Mouse (Mus musculus) forebrain, embryonic 12.5 days (tissue): ENCODE data around the gene Mgam. TPM values are rescaled to one million over a fixed set of nuclear protein-coding genes. Genes with fewer than 3 reads are reported as not detected.
A peak's percentile ranks its signal among the peaks of the same experiment; 100 is the strongest.
"Not testable (repeated sequence)": the region's sequence is repeated elsewhere in the genome, so short reads cannot be mapped to it uniquely, and the experiment has no call there.

Source experiments
- ATAC-seq: fragments of 200-750 bp; cut with Nextera tagmentation; 2 replicates; pipeline ENCODE4 v1.8.0; 2017; ENCODE audit warnings: moderate TSS enrichment; ENCODE audit not compliant: low FRiP score
- H3K27ac ChIP-seq: fragments of 300-500 bp; sonication (generic); 2 replicates; pipeline ENCODE4 v1.5.1; 2016; ENCODE audit warnings: mild to moderate bottlenecking
- H3K27me3 ChIP-seq: fragments of 300-500 bp; sonication (generic); 2 replicates; pipeline ENCODE4 v1.6.1; 2016; ENCODE audit warnings: mild to moderate bottlenecking
- H3K36me3 ChIP-seq: fragments of 300-500 bp; sonication (generic); replicated peaks from 2 replicates; pipeline ENCODE4 v1.6.1; 2016; ENCODE audit warnings: mild to moderate bottlenecking
- H3K4me1 ChIP-seq: fragments of 300-500 bp; sonication (generic); 2 replicates; pipeline ENCODE4 v1.6.1; 2016
- H3K4me2 ChIP-seq: fragments of 300-500 bp; sonication (generic); 2 replicates; pipeline ENCODE4 v1.6.1; 2016; ENCODE audit warnings: mild to moderate bottlenecking, moderate library complexity
- H3K4me3 ChIP-seq: fragments of 300-500 bp; sonication (generic); replicated peaks from 2 replicates; pipeline ENCODE4 v1.5.1; 2016; ENCODE audit warnings: mild to moderate bottlenecking
- H3K9ac ChIP-seq: fragments of 300-500 bp; sonication (generic); 2 replicates; pipeline ENCODE4 v1.6.1; 2016; ENCODE audit warnings: mild to moderate bottlenecking
- H3K9me3 ChIP-seq: fragments of 300-500 bp; sonication (generic); 2 replicates; pipeline ENCODE4 v1.6.1; 2016
- WGBS: fragments of 180-500 bp; shearing (Covaris S2); methylation state at CpG from one replicate; pipeline ENCODE4 v1.1.7; 2016; 5-methylcytosine and 5-hydroxymethylcytosine counted together
- polyA plus RNA-seq: library from polyadenylated mRNA; unstranded; fragments of >200 nt; fragmentation: Nextera tagmentation; extraction: Ambion mirVana; gene quantifications from 2 replicates; pipeline ENCODE4 v1.2.1, GENCODE M21; 2016

The Mgam gene
- polyA plus RNA-seq, result 0.03 TPM in 1 of 2 replicates, not detected in the other

DNA sequence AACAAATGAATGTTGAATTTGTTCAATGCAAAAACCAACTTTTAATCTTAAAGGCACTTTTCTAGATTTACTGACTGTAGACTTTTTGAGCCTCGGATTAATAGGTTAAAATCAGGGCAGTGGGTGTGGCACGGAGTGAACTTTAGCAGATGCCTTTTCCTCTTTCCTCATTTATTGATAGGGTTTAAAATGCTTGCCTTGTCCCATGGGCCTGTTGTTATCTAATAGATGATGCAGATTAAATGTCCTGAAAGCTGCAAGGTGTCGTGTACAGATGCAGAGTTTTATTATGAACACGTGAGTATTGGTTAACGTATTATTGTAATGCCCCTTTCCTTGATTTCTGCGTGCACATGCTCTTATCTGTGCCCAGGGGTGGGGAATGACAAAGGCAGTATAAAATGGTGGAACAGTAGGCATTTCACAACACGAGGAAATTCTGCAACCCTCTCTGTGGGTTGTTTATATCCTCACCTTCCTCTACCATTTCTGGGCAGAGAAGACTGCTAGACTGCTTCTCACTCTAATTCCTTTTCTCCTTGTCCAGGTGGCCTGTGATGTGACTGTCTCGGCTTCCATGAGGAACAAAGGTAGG, at the start of gene Mgam:
Mgam (plus strand) TSS at position 426 of the 595 bp plus-strand sequence.
- H3K4me3 ChIP-seq, result no peak within 1 kb of the TSS
- ATAC-seq, result no peak
- no peaks in the 10 kb centered on the region for H3K9me3 ChIP-seq
- H3K27ac ChIP-seq, result no peak within 1 kb of the TSS
- no peaks in the 10 kb centered on the region for H3K36me3 ChIP-seq
- H3K4me2 ChIP-seq, result no peak within 1 kb of the TSS
- no peaks in the 10 kb centered on the region for H3K4me1 ChIP-seq
- 82% methylated on average over 8 of the region's 8 CpGs for WGBS
- H3K27me3 ChIP-seq, result no peaks in the 10 kb centered on the region
- no peak within 1 kb of the TSS for H3K9ac ChIP-seq

DNA sequence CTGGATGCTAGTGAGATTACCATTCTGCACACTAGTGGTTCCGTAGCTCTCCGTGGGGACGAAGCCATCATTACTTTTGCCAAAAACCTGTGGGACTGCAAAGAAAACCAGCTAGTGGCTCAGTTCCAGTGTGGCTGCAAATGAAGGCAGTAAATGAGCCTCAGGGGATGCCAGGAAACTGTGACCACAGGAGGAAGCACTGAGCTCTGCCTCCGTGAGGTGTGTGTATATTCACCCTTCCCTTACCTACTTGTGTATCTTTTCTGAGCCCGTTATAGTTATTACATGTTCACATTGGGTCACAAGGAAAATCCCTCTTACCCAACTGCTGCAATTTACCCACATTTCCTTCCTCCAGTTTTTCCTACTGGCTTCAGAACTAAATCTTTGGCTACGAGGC, 44.3 kb upstream of the Mgam start:
- Histone ChIP-seq H3K27ac (no peak overlapping the region), H3K27me3 (no peaks in the 10 kb centered on the region), H3K9me3 (no peaks in the 10 kb centered on the region), H3K4me3 (no peak overlapping the region), H3K4me2 (no peak overlapping the region), H3K36me3 (no peaks in the 10 kb centered on the region), H3K4me1 (no peaks in the 10 kb centered on the region), H3K9ac (no peak overlapping the region)
- no peak for ATAC-seq
- 88% methylated on average over 6 of the region's 6 CpGs for WGBS

DNA sequence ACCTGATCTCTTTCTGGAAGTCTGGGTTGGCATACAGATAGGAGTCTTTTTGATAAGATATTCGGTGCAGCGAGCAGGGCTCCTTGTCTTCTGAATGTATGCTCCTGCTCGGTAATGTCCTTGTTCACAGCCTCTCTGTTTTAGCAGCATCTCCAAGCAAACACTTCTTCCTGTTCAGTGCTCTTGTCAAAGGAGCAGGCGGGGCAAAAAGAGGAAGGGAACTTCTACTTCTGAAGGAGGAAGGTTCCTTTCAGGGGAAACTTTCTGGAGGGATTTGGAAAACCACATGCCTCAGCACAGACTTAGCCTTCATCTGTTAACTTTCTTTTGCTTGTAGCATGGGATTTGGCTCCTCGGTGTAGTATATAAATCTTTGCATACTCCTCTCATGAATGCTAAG, 43.0 kb upstream of the Mgam start, which contains the start of gene Clec5a:
Clec5a (minus strand) TSS at position 177 of the 400 bp plus-strand sequence.
- H3K27me3 ChIP-seq, result no peaks in the 10 kb centered on the region
- no peaks in the 10 kb centered on the region for H3K36me3 ChIP-seq
- no peaks in the 10 kb centered on the region for H3K9me3 ChIP-seq
- WGBS, result 87% methylated on average over 5 of the region's 5 CpGs
- no peak within 1 kb of the TSS for H3K4me2 ChIP-seq
- no peaks in the 10 kb centered on the region for H3K4me1 ChIP-seq
- no peak within 1 kb of the TSS for H3K4me3 ChIP-seq
- no peak within 1 kb of the TSS for H3K27ac ChIP-seq
- ATAC-seq, result no peak
- H3K9ac ChIP-seq, result no peak within 1 kb of the TSS

DNA sequence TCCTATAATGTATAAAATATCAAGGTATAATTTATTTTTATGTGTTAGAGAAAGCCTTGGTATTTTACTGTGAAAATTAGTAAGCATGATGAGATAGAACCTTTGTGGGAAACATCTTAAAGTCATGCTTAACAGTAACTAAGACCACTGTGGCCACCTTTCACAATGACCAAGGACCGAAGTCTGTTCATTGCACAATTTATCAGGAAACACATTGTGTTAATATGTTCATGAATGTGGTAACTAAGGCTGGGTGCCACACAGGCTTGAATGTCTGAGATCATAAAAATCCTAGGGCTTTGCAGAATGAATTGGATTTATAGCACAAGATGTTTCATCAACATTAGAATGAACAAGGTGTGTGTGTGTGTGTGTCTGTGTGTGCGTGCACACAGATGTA, 40.3 kb upstream of the Mgam start:
- no peak overlapping the region for H3K27ac ChIP-seq
- no peak overlapping the region for H3K4me2 ChIP-seq
- no peak overlapping the region for H3K9ac ChIP-seq
- ATAC-seq, result no peak
- no peaks in the 10 kb centered on the region for H3K4me1 ChIP-seq
- no peaks in the 10 kb centered on the region for H3K36me3 ChIP-seq
- H3K27me3 ChIP-seq, result no peaks in the 10 kb centered on the region
- no peak overlapping the region for H3K4me3 ChIP-seq
- no peaks in the 10 kb centered on the region for H3K9me3 ChIP-seq
- 95% methylated on average over 2 of the region's 2 CpGs for WGBS

DNA sequence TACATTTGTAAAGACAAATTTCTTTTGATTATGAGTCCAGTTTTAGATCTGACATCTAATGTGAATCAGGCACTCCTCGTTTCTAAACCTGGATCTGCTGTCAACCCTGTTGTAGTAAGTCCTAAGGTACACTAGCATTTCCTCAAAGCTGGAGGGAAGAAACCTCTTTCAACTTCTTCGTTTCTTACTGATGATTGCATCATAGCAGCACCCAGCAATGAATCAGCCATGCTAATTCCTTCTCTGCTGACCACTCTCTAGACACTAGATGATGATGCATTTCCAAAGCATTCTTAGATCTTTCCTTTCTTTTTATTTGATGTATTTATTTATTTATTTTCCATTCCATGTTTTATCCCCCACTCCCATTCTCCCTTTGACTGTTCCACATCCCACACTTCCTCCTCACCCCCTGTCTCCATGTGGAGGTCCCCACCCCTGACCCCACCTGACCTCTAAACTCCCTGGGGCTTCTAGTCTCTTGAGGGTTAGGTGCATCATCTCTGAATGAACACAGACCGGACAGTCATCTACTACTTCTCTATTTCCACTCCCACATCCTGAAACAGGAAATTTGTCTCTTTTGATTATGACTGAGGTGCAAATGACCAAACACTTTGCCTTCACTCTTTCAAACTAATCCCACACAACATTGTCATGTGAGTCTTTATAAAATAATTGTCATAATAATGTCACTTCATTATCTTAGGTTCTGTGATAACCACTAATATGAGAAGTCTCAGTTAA, 33.7 kb upstream of the Mgam start:
- no peak overlapping the region for H3K4me2 ChIP-seq
- no peaks in the 10 kb centered on the region for H3K36me3 ChIP-seq
- no peaks in the 10 kb centered on the region for H3K27me3 ChIP-seq
- H3K4me1 ChIP-seq, result no peaks in the 10 kb centered on the region
- no peak overlapping the region for H3K4me3 ChIP-seq
- H3K9me3 ChIP-seq, result no peaks in the 10 kb centered on the region
- WGBS, result 76% methylated on average over 3 of the region's 3 CpGs
- no peak overlapping the region for H3K9ac ChIP-seq
- no peak overlapping the region for H3K27ac ChIP-seq
- no peak for ATAC-seq

DNA sequence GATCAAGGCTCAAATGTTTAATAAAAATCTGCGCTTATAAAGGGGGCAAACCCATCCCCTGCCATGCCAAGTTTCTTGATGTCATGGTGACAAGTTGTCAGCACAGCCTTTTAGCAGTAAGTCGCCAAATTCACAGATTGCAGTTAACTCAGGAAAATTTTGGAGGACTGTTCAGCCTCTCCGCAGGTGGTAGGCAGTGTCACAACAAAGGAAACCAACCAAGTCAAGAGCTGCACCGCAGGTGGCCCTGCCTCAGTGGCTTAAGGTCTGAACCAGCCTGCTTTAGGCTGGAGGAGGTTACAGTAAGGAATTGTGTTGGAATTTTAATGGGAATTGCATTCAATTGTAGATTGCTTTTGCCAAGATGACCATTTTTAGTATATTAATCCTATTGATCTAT, 30.1 kb upstream of the Mgam start:
- not testable (repeated sequence) for H3K36me3 ChIP-seq

DNA sequence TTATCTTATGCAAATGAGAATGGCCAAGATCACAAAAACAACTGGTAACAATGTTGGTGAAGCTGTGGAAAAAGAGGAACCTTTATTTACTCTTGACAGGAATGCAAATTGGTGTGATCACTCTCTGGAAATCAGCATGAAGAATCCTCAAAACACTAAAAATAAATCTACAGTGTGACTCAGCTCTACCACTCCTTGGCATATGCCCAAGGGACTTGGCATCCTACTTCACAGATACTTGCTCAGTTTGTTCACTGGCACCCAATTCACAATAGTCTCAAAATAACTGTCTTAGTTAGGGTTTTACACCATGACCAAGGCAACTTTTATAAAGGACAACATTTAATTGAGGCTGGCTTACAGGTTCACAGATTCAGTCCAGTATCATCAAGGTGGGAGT, 21.2 kb upstream of the Mgam start:
- Histone ChIP-seq H3K36me3 (no peaks in the 10 kb centered on the region), H3K4me3 (no peak overlapping the region), H3K9ac (no peak overlapping the region), H3K27me3 (no peaks in the 10 kb centered on the region), H3K4me2 (no peak overlapping the region), H3K4me1 (no peaks in the 10 kb centered on the region), H3K27ac (no peak overlapping the region), H3K9me3 (no peaks in the 10 kb centered on the region)
- no peak for ATAC-seq

More for the DNA sequence above, 30.1 kb upstream of the Mgam start:
- ATAC-seq, H3K4me1 ChIP-seq, H3K4me3 ChIP-seq, H3K9me3 ChIP-seq, H3K27ac ChIP-seq, H3K9ac ChIP-seq, H3K27me3 ChIP-seq, H3K4me2 ChIP-seq: not testable (repeated sequence)
- WGBS, result 29% methylated on average over 4 of the region's 4 CpGs

DNA sequence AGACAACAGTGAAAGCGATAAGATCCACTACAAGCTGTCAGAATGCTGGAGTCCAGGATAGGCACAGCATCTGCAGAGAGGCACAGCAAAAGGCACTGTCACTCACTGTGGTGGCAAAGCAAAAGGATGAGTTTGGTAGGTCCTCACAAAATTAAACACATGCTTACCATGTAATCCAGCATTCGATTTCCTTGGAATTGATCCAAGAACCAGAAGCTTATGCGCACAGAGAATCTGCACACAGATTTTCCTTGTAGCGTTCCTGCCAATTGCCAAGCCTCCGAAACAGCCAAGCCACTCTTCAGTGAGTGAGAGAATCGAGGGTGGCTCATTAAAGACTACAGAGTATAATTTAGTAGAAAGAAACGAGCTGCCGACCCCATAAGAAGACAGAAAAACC, 18.4 kb upstream of the Mgam start:
- Histone ChIP-seq H3K9ac (no peak overlapping the region), H3K4me2 (no peak overlapping the region), H3K4me3 (no peak overlapping the region), H3K27me3 (no peaks in the 10 kb centered on the region), H3K27ac (no peak overlapping the region), H3K4me1 (no peaks in the 10 kb centered on the region), H3K36me3 (no peaks in the 10 kb centered on the region), H3K9me3 (no peaks in the 10 kb centered on the region)
- ATAC-seq, result no peak
- 84% methylated on average over 8 of the region's 8 CpGs for whole genome bisulfite sequencing

DNA sequence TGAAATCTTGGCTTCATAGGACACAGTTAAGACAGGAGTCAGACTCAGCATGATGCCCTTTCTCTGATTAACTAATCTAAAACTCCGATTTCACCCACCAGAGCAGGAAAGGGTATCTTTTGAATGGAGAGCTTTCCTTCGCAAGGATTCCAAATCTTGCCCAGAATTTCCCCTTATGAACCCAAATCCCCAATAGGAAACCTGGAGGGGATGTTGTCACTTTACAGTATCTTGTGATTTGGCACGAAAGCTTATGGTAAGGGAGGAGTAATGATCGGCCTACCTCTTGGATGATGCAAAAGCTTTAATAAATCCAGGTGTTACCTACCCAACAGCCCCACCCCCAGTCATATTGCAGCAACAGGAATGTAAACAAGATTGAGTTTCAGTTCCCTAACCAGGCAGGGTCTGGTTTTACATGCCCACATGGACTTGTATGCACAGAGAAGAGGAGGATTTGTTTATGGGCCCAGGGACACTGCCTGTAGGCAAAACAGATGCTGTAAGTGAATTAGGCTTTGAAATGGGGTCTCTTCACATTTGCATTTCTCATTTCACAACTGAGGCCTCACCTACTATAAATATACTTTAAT, 15.3 kb upstream of the Mgam start, which contains the start of gene Tas2r138:
Tas2r138 (minus strand) TSS at position 51 of the 593 bp plus-strand sequence.
- Histone ChIP-seq H3K9ac (no peak within 1 kb of the TSS), H3K4me3 (no peak within 1 kb of the TSS), H3K36me3 (no peaks in the 10 kb centered on the region), H3K4me2 (no peak within 1 kb of the TSS), H3K9me3 (no peaks in the 10 kb centered on the region), H3K4me1 (no peaks in the 10 kb centered on the region), H3K27ac (no peak within 1 kb of the TSS), H3K27me3 (no peaks in the 10 kb centered on the region)
- 87% methylated on average over 4 of the region's 4 CpGs for WGBS
- ATAC-seq, result no peak

DNA sequence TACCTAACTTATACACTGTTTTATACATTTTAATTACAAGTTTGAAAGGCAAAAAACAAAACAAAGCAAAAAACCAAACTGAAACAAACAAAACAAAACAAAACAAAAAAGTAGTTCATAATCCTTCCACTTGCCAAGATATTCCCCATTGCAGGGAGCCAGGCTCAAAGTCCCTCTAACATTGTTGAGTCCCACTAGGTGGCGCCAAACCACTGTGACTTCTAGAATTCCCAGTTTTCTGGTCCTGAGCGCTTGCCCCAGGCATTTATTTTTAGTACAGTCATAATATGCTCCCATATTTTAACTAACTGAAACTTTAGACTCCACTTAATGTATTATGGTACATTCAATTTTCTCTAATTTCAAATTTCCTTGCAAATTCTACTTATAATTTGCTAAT, 10.7 kb upstream of the Mgam start:
- 0 out of 2 replicates have a peak, but pooled peaks have one; percentile 60 for ATAC-seq
- H3K27ac ChIP-seq, result no peak overlapping the region
- no peak overlapping the region for H3K4me2 ChIP-seq
- no peaks in the 10 kb centered on the region for H3K27me3 ChIP-seq
- H3K9ac ChIP-seq, result no peak overlapping the region
- H3K4me3 ChIP-seq, result no peak overlapping the region
- H3K9me3 ChIP-seq, result no peaks in the 10 kb centered on the region
- H3K36me3 ChIP-seq, result no peaks in the 10 kb centered on the region
- no peaks in the 10 kb centered on the region for H3K4me1 ChIP-seq
- WGBS, result 22% methylated on average over 2 of the region's 2 CpGs

DNA sequence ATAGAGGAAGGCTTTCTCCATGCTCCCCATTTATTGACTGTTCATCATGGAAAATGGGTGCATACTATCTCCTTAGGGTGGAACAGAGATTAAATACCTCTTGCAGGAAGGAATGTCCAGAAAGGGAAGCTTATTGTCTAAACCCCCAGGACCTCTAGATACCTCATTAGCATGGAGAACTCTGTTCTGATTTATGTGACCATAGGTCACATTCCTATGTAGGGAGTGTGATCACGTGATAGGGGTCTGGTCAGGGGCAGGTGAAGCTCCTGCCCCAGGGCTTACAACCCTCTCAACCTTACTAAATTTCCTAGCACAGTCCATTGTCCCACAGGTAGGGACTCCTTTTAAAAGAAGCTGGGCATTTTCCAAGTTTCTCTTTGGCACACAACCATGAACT, 2.5 kb upstream of the Mgam start:
- Histone ChIP-seq H3K4me1 (no peaks in the 10 kb centered on the region), H3K27me3 (no peaks in the 10 kb centered on the region), H3K4me2 (no peak overlapping the region), H3K36me3 (no peaks in the 10 kb centered on the region), H3K4me3 (no peak overlapping the region), H3K27ac (no peak overlapping the region), H3K9ac (no peak overlapping the region), H3K9me3 (no peaks in the 10 kb centered on the region)
- no peak for ATAC-seq
- WGBS, result 65% methylated on average over 1 of the region's 1 CpGs

DNA sequence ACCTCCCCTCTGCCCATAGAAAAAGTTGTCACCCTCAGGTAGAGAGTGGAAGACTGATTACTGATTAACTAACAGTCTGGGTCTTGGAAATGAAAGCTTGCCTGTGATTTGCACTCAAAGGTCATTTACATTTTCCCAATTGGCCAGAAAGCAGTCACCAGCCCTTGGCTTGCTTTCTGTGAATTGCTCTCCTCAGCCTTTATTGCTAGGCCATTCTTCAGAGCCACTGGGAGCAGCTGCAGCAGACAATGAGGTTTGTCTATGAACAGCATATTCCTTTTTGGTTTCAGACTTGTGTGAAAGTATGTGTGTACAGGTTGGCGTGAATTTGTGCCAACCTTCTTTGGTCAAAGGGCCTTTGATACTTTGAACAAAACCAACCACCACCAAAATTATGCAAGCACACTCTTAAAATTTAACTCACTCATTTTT, 6.0 kb downstream of the Mgam start:
- 50% methylated on average over 1 of the region's 1 CpGs for WGBS
- ATAC-seq, result no peak
- Histone ChIP-seq H3K4me3 (no peak overlapping the region), H3K9me3 (no peaks in the 10 kb centered on the region), H3K4me1 (no peaks in the 10 kb centered on the region), H3K4me2 (no peak overlapping the region), H3K27ac (no peak overlapping the region), H3K27me3 (no peaks in the 10 kb centered on the region), H3K9ac (no peak overlapping the region), H3K36me3 (no peaks in the 10 kb centered on the region)
